Mouse (Mus musculus) stomach, postnatal 0 days (tissue): Measurements from ENCODE around the gene Polm. TPM values are rescaled to one million over a fixed set of nuclear protein-coding genes. Genes with fewer than 3 reads are reported as not detected.

Experiments
- ATAC-seq: fragments of 200-750 bp; cut with Nextera tagmentation; 2 replicates; pipeline ENCODE4 v1.8.0; 2017; ENCODE audit not compliant: low FRiP score, low TSS enrichment
- DNase-seq: peaks from one replicate; pipeline ENCODE4 v3.0.0-alpha.2; 2016; ENCODE audit warnings: low spot score
- H3K27ac ChIP-seq: fragments of 300-500 bp; sonication (generic); replicated peaks from 2 replicates; pipeline ENCODE4 v1.5.1; 2014; ENCODE audit warnings: mild to moderate bottlenecking, control low read depth
- H3K27me3 ChIP-seq: fragments of 300-500 bp; sonication (generic); 2 replicates; pipeline ENCODE4 v1.6.1; 2014; ENCODE audit warnings: low read length; ENCODE audit not compliant: control insufficient read depth, insufficient read depth
- H3K36me3 ChIP-seq: fragments of 300-500 bp; sonication (generic); 2 replicates; pipeline ENCODE4 v1.6.1; 2014; ENCODE audit warnings: low read length, mixed read lengths; ENCODE audit not compliant: control insufficient read depth, insufficient read depth
- H3K4me1 ChIP-seq: fragments of 300-500 bp; sonication (generic); replicated peaks from 2 replicates; pipeline ENCODE4 v1.6.1; 2014; ENCODE audit warnings: antibody characterized with exemption; ENCODE audit not compliant: control insufficient read depth, insufficient read depth
- H3K4me2 ChIP-seq: fragments of 300-500 bp; sonication (generic); replicated peaks from 2 replicates; pipeline ENCODE4 v1.6.1; 2014; ENCODE audit warnings: low read depth, mild to moderate bottlenecking, control low read depth, moderate library complexity
- H3K4me3 ChIP-seq: fragments of 300-500 bp; sonication (generic); 2 replicates; pipeline ENCODE4 v1.5.1; 2014; ENCODE audit warnings: low read depth, low read length, control low read depth
- H3K9ac ChIP-seq: fragments of 300-500 bp; sonication (generic); 2 replicates; pipeline ENCODE4 v1.6.1; 2014; ENCODE audit warnings: mild to moderate bottlenecking, low read length, control low read depth, mixed read lengths
- H3K9me3 ChIP-seq: fragments of 300-500 bp; sonication (generic); 2 replicates; pipeline ENCODE4 v1.6.1; 2016; ENCODE audit warnings: low read length; ENCODE audit not compliant: control insufficient read depth
- CTCF ChIP-seq: IDR thresholded peaks from 2 replicates; pipeline ENCODE4 v1.5.1; 2016; ENCODE audit warnings: antibody characterized with exemption, low read depth, mild to moderate bottlenecking, moderate library complexity
- EP300 ChIP-seq: optimal IDR thresholded peaks from 2 replicates; pipeline ENCODE3; 2016; ENCODE audit warnings: antibody characterized with exemption
- WGBS: fragments of 180-500 bp; shearing (Covaris S2); extraction: QIAGEN DNeasy Blood & Tissue Kit; methylation state at CpG from one replicate; pipeline ENCODE4 v1.1.7; 2014; 5-methylcytosine and 5-hydroxymethylcytosine counted together
- polyA plus RNA-seq: library from polyadenylated mRNA; unstranded; fragments of >200 nt; fragmentation: Nextera tagmentation; extraction: Ambion mirVana; gene quantifications from 2 replicates; pipeline ENCODE4 v1.2.1, GENCODE M21; 2015

Gene Polm
- polyA plus RNA-seq, result 5.7 and 6.3 TPM in 2 replicates

- peak; percentile 97 for ATAC-seq
Measured at GRCm38 (mm10) chr11:5837251-5838246, at the start of gene Polm. Gene Polm, minus strand, starts transcription at chr11:5838016.

GRCm38 (mm10) chr11:5887250-5887649 is 49.4 kb upstream of the Polm start:
- H3K27ac ChIP-seq, result no peak overlapping the region
- WGBS, result 33% methylated on average over 5 of the region's 5 CpGs
- H3K4me2 ChIP-seq, result no peak overlapping the region
- no peaks in the 10 kb centered on the region for H3K9me3 ChIP-seq
- H3K4me3 ChIP-seq, result no peak overlapping the region
- no peaks in the 10 kb centered on the region for H3K36me3 ChIP-seq
- H3K9ac ChIP-seq, result no peak overlapping the region
- no peak for ATAC-seq
- no peak for DNase-seq
- TF ChIP-seq CTCF (0 out of 2 replicates have a peak, but pooled peaks have one; percentile 3), EP300 (no peak)
- H3K4me1 ChIP-seq, result no peaks in the 10 kb centered on the region
- H3K27me3 ChIP-seq, result no peaks in the 10 kb centered on the region

More at GRCm38 (mm10) chr11:5837251-5838246, at the start of gene Polm:
- DNase-seq, result peak; percentile 96
- H3K27ac ChIP-seq, result peak within 1 kb of the TSS; percentile 87
- WGBS, result under 1% methylated on average over 63 of the region's 63 CpGs
- no peaks in the 10 kb centered on the region for H3K27me3 ChIP-seq
- H3K4me1 ChIP-seq, result no peaks in the 10 kb centered on the region
- peak within 1 kb of the TSS; percentile 96 for H3K4me2 ChIP-seq
- H3K36me3 ChIP-seq, result 0 out of 2 replicates have a peak, but pooled peaks cover 6% of the 10 kb centered on the region
- peak within 1 kb of the TSS; percentile 84 for H3K9ac ChIP-seq
- H3K9me3 ChIP-seq, result no peaks in the 10 kb centered on the region
- no peak for TF ChIP-seq EP300
- peak; percentile 86 for TF ChIP-seq CTCF
- peak within 1 kb of the TSS; percentile 72 for H3K4me3 ChIP-seq

GRCm38 (mm10) chr11:5886187-5886586 is 48.4 kb upstream of the Polm start:
- H3K36me3 ChIP-seq, result no peaks in the 10 kb centered on the region
- WGBS, result 17% methylated on average over 9 of the region's 9 CpGs
- H3K4me3 ChIP-seq, result no peak overlapping the region
- no peak for ATAC-seq
- DNase-seq, result peak; percentile 71
- H3K27me3 ChIP-seq, result no peaks in the 10 kb centered on the region
- H3K4me1 ChIP-seq, result no peaks in the 10 kb centered on the region
- H3K4me2 ChIP-seq, result no peak overlapping the region
- no peak overlapping the region for H3K9ac ChIP-seq
- no peaks in the 10 kb centered on the region for H3K9me3 ChIP-seq
- no peak overlapping the region for H3K27ac ChIP-seq
- TF ChIP-seq CTCF (peak; percentile 95), EP300 (no peak)

GRCm38 (mm10) chr11:5882518-5882917 is 44.7 kb upstream of the Polm start:
- H3K4me1 ChIP-seq, result no peaks in the 10 kb centered on the region

GRCm38 (mm10) chr11:5879905-5880304 is 42.1 kb upstream of the Polm start:
- DNase-seq (peak; percentile 73), ATAC-seq (no peak)
- WGBS, result 75% methylated on average over 5 of the region's 5 CpGs
- H3K4me1 ChIP-seq, result 0 out of 2 replicates have a peak, but pooled peaks cover 3% of the 10 kb centered on the region
- H3K36me3 ChIP-seq, result peaks cover 1% of the 10 kb centered on the region; the same call in 1 of the 2 replicates
- no peak overlapping the region for H3K4me3 ChIP-seq
- H3K9me3 ChIP-seq, result no peaks in the 10 kb centered on the region
- H3K4me2 ChIP-seq, result no peak overlapping the region
- H3K27me3 ChIP-seq, result no peaks in the 10 kb centered on the region
- no peak overlapping the region for H3K27ac ChIP-seq
- no peak overlapping the region for H3K9ac ChIP-seq
- peak; percentile 81 for TF ChIP-seq CTCF
- TF ChIP-seq EP300, result no peak

More at GRCm38 (mm10) chr11:5882518-5882917, 44.7 kb upstream of the Polm start:
- Histone ChIP-seq H3K27ac (no peak overlapping the region), H3K36me3 (no peaks in the 10 kb centered on the region), H3K9me3 (no peaks in the 10 kb centered on the region), H3K4me3 (no peak overlapping the region), H3K9ac (no peak overlapping the region), H3K4me2 (no peak overlapping the region), H3K27me3 (no peaks in the 10 kb centered on the region)
- ATAC-seq (no peak), DNase-seq (no peak)
- 66% methylated on average over 8 of the region's 8 CpGs for WGBS
- no peak for TF ChIP-seq EP300
- no peak for TF ChIP-seq CTCF

GRCm38 (mm10) chr11:5878661-5879060 is 40.8 kb upstream of the Polm start:
- Histone ChIP-seq H3K4me2 (peak overlapping the region; percentile 52), H3K4me1 (0 out of 2 replicates have a peak, but pooled peaks cover 3% of the 10 kb centered on the region), H3K4me3 (peak overlapping the region; percentile 67), H3K36me3 (peaks cover 9% of the 10 kb centered on the region), H3K9ac (peak overlapping the region; percentile 45; the same call in 1 of the 2 replicates), H3K9me3 (no peaks in the 10 kb centered on the region), H3K27me3 (no peaks in the 10 kb centered on the region), H3K27ac (peak overlapping the region; percentile 83)
- TF ChIP-seq CTCF (no peak), EP300 (no peak)
- ATAC-seq (no peak), DNase-seq (no peak)
- WGBS, result 21% methylated on average over 8 of the region's 8 CpGs
